Mouse (Mus musculus) megakaryocyte, embryonic 14.5 days (primary cell): ENCODE results near the gene Sds.

Source experiments
- FLI1 ChIP-seq: IDR thresholded peaks from 2 replicates; pipeline ENCODE4 v1.6.1; 2012; ENCODE audit warnings: low read length, inconsistent platforms, mixed read lengths
- GATA1 ChIP-seq: IDR thresholded peaks from 3 replicates; pipeline ENCODE4 v1.6.1; 2012; ENCODE audit warnings: mixed read lengths, low read length, inconsistent platforms, borderline replicate concordance

- no peak for TF ChIP-seq GATA1
- TF ChIP-seq FLI1, result no peak
Measured at GRCm38 (mm10) chr5:120515451-120515850, 39.1 kb downstream of the Sds start.
